Mouse (Mus musculus) stomach, embryonic 15.5 days (tissue): ENCODE data around the gene Lcmt1. TPM values are rescaled to one million over a fixed set of nuclear protein-coding genes. Genes with fewer than 3 reads are reported as not detected.

Source experiments
- ATAC-seq: fragments of 200-750 bp; cut with Nextera tagmentation; 2 replicates; pipeline ENCODE4 v1.8.0; 2017; ENCODE audit warnings: low read depth, moderate number of reproducible peaks, moderate TSS enrichment; ENCODE audit not compliant: insufficient read depth, low FRiP score
- H3K27ac ChIP-seq: fragments of 300-500 bp; sonication (generic); 2 replicates; pipeline ENCODE4 v1.5.1; 2015; ENCODE audit warnings: mild to moderate bottlenecking, inconsistent platforms
- H3K27me3 ChIP-seq: fragments of 300-500 bp; sonication (generic); replicated peaks from 2 replicates; pipeline ENCODE4 v1.6.1; 2015; ENCODE audit warnings: inconsistent platforms
- H3K36me3 ChIP-seq: fragments of 300-500 bp; sonication (generic); 2 replicates; pipeline ENCODE4 v1.6.1; 2015; ENCODE audit warnings: inconsistent platforms
- H3K4me1 ChIP-seq: fragments of 300-500 bp; sonication (generic); 2 replicates; pipeline ENCODE4 v1.6.1; 2015; ENCODE audit warnings: inconsistent platforms
- H3K4me2 ChIP-seq: fragments of 300-500 bp; sonication (generic); 2 replicates; pipeline ENCODE4 v1.6.1; 2015; ENCODE audit warnings: mild to moderate bottlenecking, inconsistent platforms
- H3K4me3 ChIP-seq: fragments of 300-500 bp; sonication (generic); replicated peaks from 2 replicates; pipeline ENCODE4 v1.5.1; 2015; ENCODE audit warnings: inconsistent platforms
- H3K9ac ChIP-seq: fragments of 300-500 bp; sonication (generic); 2 replicates; pipeline ENCODE4 v1.6.1; 2015; ENCODE audit warnings: inconsistent platforms
- H3K9me3 ChIP-seq: fragments of 300-500 bp; sonication (generic); 2 replicates; pipeline ENCODE4 v1.6.1; 2016; ENCODE audit warnings: inconsistent platforms
- WGBS: fragments of 180-500 bp; shearing (Covaris S2); methylation state at CpG from one replicate; pipeline ENCODE4 v1.1.7; 2015; 5-methylcytosine and 5-hydroxymethylcytosine counted together
- polyA plus RNA-seq: library from polyadenylated mRNA; unstranded; fragments of >200 nt; fragmentation: Nextera tagmentation; extraction: Ambion mirVana; gene quantifications from 2 replicates; pipeline ENCODE4 v1.2.1, GENCODE M21; 2015

The Lcmt1 gene
- polyA plus RNA-seq, 1 experiment from 2014 or later = 43.3 TPM

DNA sequence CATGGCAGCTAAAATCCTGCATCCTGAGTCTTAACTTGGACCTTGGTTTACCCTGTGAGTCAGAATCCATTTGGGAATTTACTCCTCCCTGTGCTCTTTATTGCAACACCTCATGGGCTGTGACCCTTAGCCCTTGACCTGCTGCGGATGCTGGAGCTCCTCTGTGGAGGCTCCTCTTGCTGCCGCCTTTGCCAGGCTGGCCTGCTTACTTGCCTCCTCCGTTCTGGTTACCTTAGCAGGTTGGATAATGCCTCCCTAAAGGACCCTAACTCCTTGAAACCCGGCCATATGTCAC, 60.8 kb downstream of the Lcmt1 start:
- H3K27me3 ChIP-seq = no peaks in the 10 kb centered on the region
- ATAC-seq = no peak
- H3K9me3 ChIP-seq = no peaks in the 10 kb centered on the region
- H3K4me3 ChIP-seq = no peak overlapping the region
- H3K4me1 ChIP-seq = no peaks in the 10 kb centered on the region
- H3K36me3 ChIP-seq = no peaks in the 10 kb centered on the region
- no peak overlapping the region for H3K27ac ChIP-seq
- WGBS = 69% methylated on average over 4 of the region's 4 CpGs
- H3K4me2 ChIP-seq = no peak overlapping the region
- H3K9ac ChIP-seq = no peak overlapping the region

- WGBS = 69% methylated on average over 4 of the region's 4 CpGs
- Histone ChIP-seq H3K9ac (no peak overlapping the region), H3K4me2 (no peak overlapping the region), H3K4me3 (no peak overlapping the region), H3K9me3 (no peaks in the 10 kb centered on the region), H3K27ac (no peak overlapping the region), H3K36me3 (no peaks in the 10 kb centered on the region), H3K27me3 (no peaks in the 10 kb centered on the region), H3K4me1 (no peaks in the 10 kb centered on the region)
- no peak for ATAC-seq
These were observed 61.6 kb downstream of the Lcmt1 start for GRCm38 (mm10) chr7:123431206-123431605.

DNA sequence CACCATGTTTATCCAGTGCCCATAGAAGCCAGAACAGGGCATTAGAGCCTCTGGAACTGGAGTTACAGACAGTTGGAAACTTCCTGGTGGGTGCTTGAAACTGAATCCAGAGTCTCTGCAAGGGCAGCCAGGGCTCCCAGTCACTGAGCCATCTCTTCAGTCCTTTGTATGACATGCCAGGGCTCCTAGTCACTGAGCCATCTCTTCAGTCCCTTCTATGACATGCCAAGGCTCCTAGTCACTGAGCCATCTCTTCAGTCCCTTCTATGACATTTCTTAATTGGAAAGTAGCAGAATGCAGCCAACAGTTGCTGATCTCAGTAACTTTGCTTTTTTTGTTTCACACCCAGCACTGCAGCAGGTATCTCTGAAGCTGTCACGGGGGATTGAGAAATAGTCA, 72.5 kb downstream of the Lcmt1 start:
- H3K4me2 ChIP-seq = no peak overlapping the region
- no peaks in the 10 kb centered on the region for H3K27me3 ChIP-seq
- H3K27ac ChIP-seq = no peak overlapping the region
- H3K9ac ChIP-seq = no peak overlapping the region
- WGBS = 61% methylated on average over 1 of the region's 1 CpGs
- H3K4me1 ChIP-seq = no peaks in the 10 kb centered on the region
- H3K36me3 ChIP-seq = no peaks in the 10 kb centered on the region
- H3K9me3 ChIP-seq = no peaks in the 10 kb centered on the region
- H3K4me3 ChIP-seq = no peak overlapping the region
- ATAC-seq = no peak

DNA sequence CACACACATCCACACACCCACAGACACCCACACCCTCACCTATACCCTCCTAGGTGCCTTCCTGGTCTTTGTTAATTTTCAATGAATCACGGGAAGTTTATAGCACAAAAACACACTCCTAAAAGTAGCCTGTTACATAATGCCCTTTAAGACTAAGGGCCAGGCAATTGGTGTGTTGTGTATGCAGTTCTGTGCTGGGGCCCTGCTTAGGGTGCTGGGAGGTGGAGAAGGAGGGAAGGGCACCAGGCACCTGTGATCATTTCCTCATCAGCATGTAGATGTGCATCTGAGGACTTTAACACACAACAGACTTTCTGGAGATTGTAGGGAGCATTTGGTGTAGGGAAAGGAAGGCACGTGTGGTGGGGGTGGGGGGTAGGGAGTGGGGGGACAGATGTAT, 79.2 kb downstream of the Lcmt1 start:
- H3K4me1 ChIP-seq = no peaks in the 10 kb centered on the region

DNA sequence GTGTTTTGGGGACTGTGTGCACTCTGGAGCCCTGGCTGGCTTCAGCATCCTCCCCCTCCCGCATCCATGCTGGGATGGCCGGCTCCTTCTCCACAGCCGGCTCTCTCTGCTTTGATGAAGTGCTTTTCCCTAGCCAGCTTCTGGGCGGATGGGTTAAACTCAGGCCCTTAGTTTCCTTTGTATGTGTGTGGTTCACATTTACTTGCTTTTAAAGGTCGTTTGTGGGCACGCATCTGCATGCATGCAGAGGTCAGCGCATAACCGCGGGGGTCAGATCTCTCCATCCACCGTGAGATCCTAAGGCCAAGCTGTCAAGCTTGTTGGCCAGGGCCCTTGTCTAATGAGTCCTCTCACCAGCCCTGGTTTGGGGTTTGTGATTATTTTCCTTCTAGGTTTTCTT, 80.1 kb downstream of the Lcmt1 start:
- Histone ChIP-seq H3K4me1 (no peaks in the 10 kb centered on the region), H3K27ac (no peak overlapping the region), H3K9me3 (no peaks in the 10 kb centered on the region), H3K4me2 (no peak overlapping the region), H3K27me3 (no peaks in the 10 kb centered on the region), H3K4me3 (no peak overlapping the region), H3K9ac (no peak overlapping the region), H3K36me3 (no peaks in the 10 kb centered on the region)
- 71% methylated on average over 10 of the region's 10 CpGs for WGBS
- ATAC-seq = no peak

More for the DNA sequence above, 79.2 kb downstream of the Lcmt1 start:
- no peaks in the 10 kb centered on the region for H3K9me3 ChIP-seq
- no peak for ATAC-seq
- H3K4me3 ChIP-seq = no peak overlapping the region
- no peak overlapping the region for H3K9ac ChIP-seq
- H3K27ac ChIP-seq = no peak overlapping the region
- H3K27me3 ChIP-seq = no peaks in the 10 kb centered on the region
- WGBS = 90% methylated on average over 2 of the region's 2 CpGs
- no peak overlapping the region for H3K4me2 ChIP-seq
- no peaks in the 10 kb centered on the region for H3K36me3 ChIP-seq

- no peak for ATAC-seq
- no peaks in the 10 kb centered on the region for H3K9me3 ChIP-seq
- no peak overlapping the region for H3K4me3 ChIP-seq
- no peaks in the 10 kb centered on the region for H3K4me1 ChIP-seq
- no peak overlapping the region for H3K27ac ChIP-seq
- H3K27me3 ChIP-seq = no peaks in the 10 kb centered on the region
- no peak overlapping the region for H3K9ac ChIP-seq
- H3K36me3 ChIP-seq = no peaks in the 10 kb centered on the region
- WGBS = 83% methylated on average over 2 of the region's 2 CpGs
- H3K4me2 ChIP-seq = no peak overlapping the region
These were observed 80.9 kb downstream of the Lcmt1 start for GRCm38 (mm10) chr7:123450515-123450914.

GRCm38 (mm10) chr7:123452551-123452950, 83.0 kb downstream of the Lcmt1 start:
- Histone ChIP-seq H3K36me3 (no peaks in the 10 kb centered on the region), H3K9me3 (no peaks in the 10 kb centered on the region), H3K9ac (no peak overlapping the region), H3K4me2 (no peak overlapping the region), H3K4me3 (no peak overlapping the region), H3K4me1 (no peaks in the 10 kb centered on the region), H3K27ac (no peak overlapping the region), H3K27me3 (no peaks in the 10 kb centered on the region)
- WGBS = 49% methylated on average over 6 of the region's 6 CpGs
- no peak for ATAC-seq

- Histone ChIP-seq H3K9me3 (no peaks in the 10 kb centered on the region), H3K4me3 (no peak overlapping the region), H3K36me3 (no peaks in the 10 kb centered on the region), H3K4me1 (no peaks in the 10 kb centered on the region), H3K27ac (no peak overlapping the region), H3K4me2 (no peak overlapping the region), H3K27me3 (no peaks in the 10 kb centered on the region), H3K9ac (no peak overlapping the region)
- no peak for ATAC-seq
- 71% methylated on average over 8 of the region's 8 CpGs for WGBS
These were observed 83.5 kb downstream of the Lcmt1 start for GRCm38 (mm10) chr7:123453066-123453465.

- no peaks in the 10 kb centered on the region for H3K9me3 ChIP-seq
- no peak overlapping the region for H3K4me2 ChIP-seq
- no peak overlapping the region for H3K27ac ChIP-seq
- 94% methylated on average over 3 of the region's 3 CpGs for WGBS
- no peaks in the 10 kb centered on the region for H3K27me3 ChIP-seq
- no peak overlapping the region for H3K4me3 ChIP-seq
- H3K36me3 ChIP-seq = no peaks in the 10 kb centered on the region
- H3K9ac ChIP-seq = no peak overlapping the region
- ATAC-seq = no peak
- H3K4me1 ChIP-seq = no peaks in the 10 kb centered on the region
These were observed 85.5 kb downstream of the Lcmt1 start for GRCm38 (mm10) chr7:123455088-123455487.

DNA sequence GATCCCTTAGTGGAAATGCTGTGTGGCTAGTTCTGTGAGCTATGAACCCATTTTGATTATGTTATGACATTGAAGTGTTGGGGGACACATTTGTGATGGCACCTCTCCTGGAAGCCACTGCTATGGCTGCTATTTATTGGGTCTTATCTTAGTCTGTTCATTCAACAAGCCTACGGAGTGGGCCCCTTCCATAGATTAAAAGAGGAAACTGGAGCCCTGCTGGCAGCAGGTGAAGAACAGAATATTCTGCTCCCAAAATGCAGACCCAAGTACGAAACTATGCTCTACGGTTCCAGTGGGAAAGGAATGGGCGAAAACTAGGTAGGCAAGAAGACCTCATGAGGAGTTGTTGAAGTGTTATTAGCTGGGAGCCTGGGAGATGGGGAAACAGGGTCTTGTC, 88.7 kb downstream of the Lcmt1 start:
- Histone ChIP-seq H3K4me3 (no peak overlapping the region), H3K9me3 (no peaks in the 10 kb centered on the region), H3K4me1 (no peaks in the 10 kb centered on the region), H3K4me2 (no peak overlapping the region), H3K9ac (no peak overlapping the region), H3K36me3 (no peaks in the 10 kb centered on the region), H3K27me3 (no peaks in the 10 kb centered on the region), H3K27ac (no peak overlapping the region)
- ATAC-seq = no peak
- WGBS = 91% methylated on average over 4 of the region's 4 CpGs

DNA sequence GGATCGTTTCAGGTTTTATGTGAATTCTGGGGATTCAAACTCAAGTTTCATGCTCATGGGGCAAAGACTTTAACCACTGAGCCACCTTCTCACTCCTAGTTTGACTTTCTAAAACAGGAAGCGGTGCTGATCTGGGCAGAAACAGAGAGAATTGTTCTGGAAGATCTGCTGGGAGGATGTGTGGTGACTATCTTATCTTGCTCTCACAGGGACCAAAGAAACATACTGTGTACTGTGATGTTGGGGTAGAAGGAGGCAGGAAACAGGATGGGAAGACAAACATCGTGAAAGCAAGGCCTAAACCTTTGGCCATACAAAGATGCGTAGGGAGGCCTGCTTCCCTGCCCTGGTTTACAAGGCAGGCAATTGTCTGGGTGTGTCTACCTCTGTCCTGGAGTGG, 89.7 kb downstream of the Lcmt1 start:
- no peak overlapping the region for H3K4me3 ChIP-seq
- H3K4me1 ChIP-seq = no peaks in the 10 kb centered on the region
- ATAC-seq = peak; percentile 10; the same call in 1 of the 2 replicates
- no peaks in the 10 kb centered on the region for H3K27me3 ChIP-seq
- no peaks in the 10 kb centered on the region for H3K36me3 ChIP-seq
- 70% methylated on average over 4 of the region's 4 CpGs for WGBS
- no peaks in the 10 kb centered on the region for H3K9me3 ChIP-seq
- no peak overlapping the region for H3K4me2 ChIP-seq
- no peak overlapping the region for H3K9ac ChIP-seq
- H3K27ac ChIP-seq = no peak overlapping the region

- Histone ChIP-seq H3K4me1 (no peaks in the 10 kb centered on the region), H3K36me3 (no peaks in the 10 kb centered on the region), H3K9me3 (no peaks in the 10 kb centered on the region), H3K27ac (no peak overlapping the region), H3K4me3 (no peak overlapping the region), H3K4me2 (no peak overlapping the region), H3K27me3 (no peaks in the 10 kb centered on the region), H3K9ac (no peak overlapping the region)
- no peak for ATAC-seq
- WGBS = 77% methylated on average over 4 of the region's 4 CpGs
These were observed 91.7 kb downstream of the Lcmt1 start for GRCm38 (mm10) chr7:123461316-123461715.

- Histone ChIP-seq H3K27ac (no peak within 1 kb of the TSS), H3K9me3 (no peaks in the 10 kb centered on the region), H3K4me1 (no peaks in the 10 kb centered on the region), H3K36me3 (no peaks in the 10 kb centered on the region), H3K4me2 (no peak within 1 kb of the TSS), H3K9ac (no peak within 1 kb of the TSS), H3K4me3 (peak within 1 kb of the TSS; percentile 14; the same call in 1 of the 2 replicates), H3K27me3 (no peaks in the 10 kb centered on the region)
- 60% methylated on average over 9 of the region's 9 CpGs for WGBS
- ATAC-seq = peak; percentile 86
These were observed 92.5 kb downstream of the Lcmt1 start, which contains the start of gene Aqp8 for GRCm38 (mm10) chr7:123462070-123462501. Gene Aqp8 (plus strand): TSS chr7:123462291.
